Mouse (Mus musculus): Measurements from ENCODE around the gene Tfpi.
A peak's percentile ranks its signal among the peaks of the same experiment; 100 is the strongest.

DNA sequence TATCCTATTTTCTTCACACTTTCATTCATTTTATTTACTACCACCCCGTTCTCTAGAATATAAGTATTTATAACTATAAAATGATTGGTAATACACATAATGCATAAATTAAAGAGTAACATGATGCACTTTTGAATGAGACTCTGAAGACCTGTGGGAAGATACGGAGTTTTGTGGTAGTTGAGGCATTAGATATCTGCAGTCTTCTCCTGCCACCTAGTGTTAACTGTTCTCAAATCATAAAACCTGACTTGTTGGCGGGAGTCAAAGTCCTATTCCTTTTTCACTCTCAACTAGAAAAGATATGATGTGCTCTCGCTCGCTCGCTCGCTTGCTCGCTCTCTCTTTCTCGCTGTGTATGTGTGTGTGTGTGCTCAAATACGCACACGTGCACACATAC lies 46.9 kb downstream of the Tfpi start:
- no peak for TF ChIP-seq POLR2A (IDR thresholded peaks at IDR 0.05; ENCODE audit: extremely low read depth, insufficient read depth, low read length)
- peak; percentile 50; the same call in 1 of the 2 replicates for TF ChIP-seq CTCF (IDR thresholded peaks at IDR 0.05; ENCODE audit: extremely low read depth, insufficient read depth, low read length)

All from cortical plate, adult 2 months (tissue).